Mouse (Mus musculus) heart, adult 2 months (tissue): Measurements from ENCODE around the gene Gabra5.

ENCODE experiments used
- CTCF ChIP-seq: fragments of 200-600 bp; IDR thresholded peaks from 2 replicates; pipeline ENCODE4 v1.8.1; 2022; ENCODE audit warnings: antibody characterized with exemption, mild to moderate bottlenecking, moderate library complexity
- EP300 ChIP-seq: fragments of 200-500 bp; IDR thresholded peaks from 2 replicates; pipeline ENCODE4 v1.6.1; 2011; ENCODE audit warnings: low read depth, low read length, control low read depth; ENCODE audit not compliant: insufficient read depth
- POLR2A ChIP-seq: fragments of 200-500 bp; IDR thresholded peaks from 2 replicates; pipeline ENCODE4 v1.6.1; 2011; ENCODE audit warnings: mild to moderate bottlenecking, low read depth, low read length, control low read depth; ENCODE audit not compliant: insufficient read depth

- TF ChIP-seq POLR2A: no peak
- no peak for TF ChIP-seq EP300
- TF ChIP-seq CTCF: no peak
These were observed 20.1 kb upstream of the Gabra5 start for GRCm38 (mm10) chr7:57529954-57530353.
